Mouse (Mus musculus): ENCODE measurements around the gene Tmem254c.
A peak's percentile ranks its signal among the peaks of the same experiment; 100 is the strongest.
"Not testable (repeated sequence)": the region's sequence is repeated elsewhere in the genome, so short reads cannot be mapped to it uniquely, and the experiment has no call there.

The Tmem254c gene

DNA sequence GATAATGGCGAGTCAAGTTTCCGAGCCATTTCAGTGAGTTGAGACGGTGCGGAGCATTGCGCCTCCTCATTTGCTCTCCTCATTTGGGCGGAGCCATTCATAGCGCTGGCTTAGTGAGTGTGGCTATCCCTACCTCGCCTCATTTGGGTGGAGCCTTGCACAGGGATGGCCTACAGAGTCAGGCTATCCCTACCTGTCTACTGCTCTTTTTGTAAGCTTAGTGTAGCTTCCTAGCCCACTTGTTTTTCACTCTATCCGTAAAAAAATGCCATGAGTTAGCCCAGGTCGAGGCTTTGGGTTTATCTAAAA, at the start of gene Tmem254c:
Gene Tmem254c (minus strand): TSS at position 31 of the 309 bp plus-strand sequence.
- ATAC-seq (ENCODE audit: low TSS enrichment) = peak; percentile 89

DNA sequence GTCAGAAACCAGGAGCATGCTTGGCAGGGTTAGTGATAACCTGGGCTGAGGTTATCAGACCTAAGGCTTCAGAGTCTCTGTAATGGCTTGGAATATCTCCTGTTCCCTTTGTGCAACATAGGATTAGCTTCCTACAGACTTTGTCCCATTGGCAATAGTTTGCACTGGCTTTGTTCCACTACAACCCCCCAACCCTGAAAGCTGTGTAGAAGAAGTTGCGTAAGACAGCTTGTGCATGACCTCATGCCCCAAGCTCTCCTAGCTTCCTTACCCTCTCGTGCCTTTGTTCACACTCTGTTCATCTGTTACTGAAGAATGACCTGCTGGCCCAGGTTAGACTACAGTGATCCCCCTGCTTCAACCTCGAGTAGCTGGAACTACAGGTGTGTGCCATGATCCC, 30.5 kb upstream of the Tmem254c start:
- not testable (repeated sequence) for ATAC-seq (ENCODE audit: low TSS enrichment)

DNA sequence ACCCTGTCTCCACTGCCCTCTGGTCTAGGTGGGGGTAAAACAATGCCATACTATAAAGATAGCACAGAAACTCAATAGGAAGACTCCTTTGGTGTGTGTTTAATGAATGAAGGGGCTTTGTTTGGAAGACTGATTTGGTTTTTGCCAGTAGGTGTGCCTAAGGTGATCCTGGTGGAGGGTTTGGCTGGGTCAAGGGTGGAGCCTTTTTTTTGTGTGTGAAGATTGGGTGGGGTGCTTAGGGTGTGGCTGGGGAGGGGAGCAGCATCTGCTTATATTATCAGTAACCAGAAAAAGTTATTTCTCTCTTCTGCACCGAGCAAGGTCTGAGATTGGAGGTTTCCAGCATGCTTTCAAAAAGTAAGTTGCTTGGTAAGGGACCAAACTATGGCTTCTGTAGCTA, 14.8 kb upstream of the Tmem254c start, which contains the start of gene Cphx3:
Gene Cphx3 (plus strand): TSS at position 301 of the 400 bp plus-strand sequence.
- not testable (repeated sequence) for ATAC-seq (ENCODE audit: low TSS enrichment)

DNA sequence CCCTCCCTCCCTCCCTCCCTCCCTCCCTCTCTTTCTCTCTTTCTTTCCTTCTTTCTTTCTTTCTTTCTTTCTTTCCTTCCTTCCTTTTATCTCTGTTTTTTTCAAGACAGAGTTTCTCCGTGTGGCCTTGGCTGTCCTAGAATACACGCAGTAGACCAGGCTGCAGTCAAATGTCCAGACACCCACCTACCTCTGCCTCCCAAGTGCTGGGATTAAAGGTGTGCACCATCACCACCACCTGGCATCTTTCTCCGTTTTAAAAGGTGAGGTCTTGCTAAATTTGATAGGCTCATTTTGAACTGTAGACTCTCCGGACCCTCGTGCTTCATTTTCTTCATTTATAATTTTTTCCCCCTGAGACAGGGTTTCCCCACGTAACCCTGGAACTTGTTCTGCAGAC, 14.1 kb upstream of the Tmem254c start, which contains the start of gene Cphx2:
Gene Cphx2 (plus strand): TSS at position 301 of the 400 bp plus-strand sequence.
- ATAC-seq (ENCODE audit: low TSS enrichment) = not testable (repeated sequence)

DNA sequence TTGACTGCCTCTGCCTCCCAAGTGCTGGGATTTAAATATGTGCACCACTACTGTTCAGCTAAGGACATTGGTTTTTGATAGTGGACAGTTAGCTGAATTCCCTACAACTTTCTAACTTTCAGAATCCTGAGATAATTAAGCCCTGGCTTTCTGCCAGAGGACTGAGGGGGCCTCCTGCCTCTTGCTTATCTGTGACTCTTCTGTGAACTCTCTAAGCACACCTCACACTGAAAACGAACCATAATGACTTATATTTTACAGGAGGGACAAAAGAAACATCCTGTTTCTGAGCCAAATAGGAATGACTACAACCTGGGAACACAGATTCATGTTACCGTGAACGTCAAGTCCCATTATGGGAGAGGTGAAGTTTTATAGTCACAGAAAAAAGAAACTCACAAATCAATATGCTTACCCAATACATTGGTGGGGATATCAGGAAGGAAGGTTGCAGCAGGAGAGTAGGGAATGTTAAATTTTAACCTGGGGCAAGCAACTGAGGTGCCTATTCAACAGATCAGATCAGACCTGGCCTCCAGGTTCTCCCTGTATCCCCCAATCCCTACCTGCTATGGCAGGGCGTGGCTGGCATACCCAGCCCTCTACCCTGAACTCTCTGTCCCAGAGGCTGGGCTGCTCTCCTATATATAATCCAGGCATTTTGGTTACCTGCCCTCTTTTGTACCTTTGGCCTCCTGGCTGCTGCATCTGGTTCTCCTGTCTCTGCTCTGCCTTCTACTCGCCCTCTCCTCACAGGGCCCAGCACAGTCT, 9.7 kb upstream of the Tmem254c start:
- ATAC-seq (ENCODE audit: low TSS enrichment) = not testable (repeated sequence)

DNA sequence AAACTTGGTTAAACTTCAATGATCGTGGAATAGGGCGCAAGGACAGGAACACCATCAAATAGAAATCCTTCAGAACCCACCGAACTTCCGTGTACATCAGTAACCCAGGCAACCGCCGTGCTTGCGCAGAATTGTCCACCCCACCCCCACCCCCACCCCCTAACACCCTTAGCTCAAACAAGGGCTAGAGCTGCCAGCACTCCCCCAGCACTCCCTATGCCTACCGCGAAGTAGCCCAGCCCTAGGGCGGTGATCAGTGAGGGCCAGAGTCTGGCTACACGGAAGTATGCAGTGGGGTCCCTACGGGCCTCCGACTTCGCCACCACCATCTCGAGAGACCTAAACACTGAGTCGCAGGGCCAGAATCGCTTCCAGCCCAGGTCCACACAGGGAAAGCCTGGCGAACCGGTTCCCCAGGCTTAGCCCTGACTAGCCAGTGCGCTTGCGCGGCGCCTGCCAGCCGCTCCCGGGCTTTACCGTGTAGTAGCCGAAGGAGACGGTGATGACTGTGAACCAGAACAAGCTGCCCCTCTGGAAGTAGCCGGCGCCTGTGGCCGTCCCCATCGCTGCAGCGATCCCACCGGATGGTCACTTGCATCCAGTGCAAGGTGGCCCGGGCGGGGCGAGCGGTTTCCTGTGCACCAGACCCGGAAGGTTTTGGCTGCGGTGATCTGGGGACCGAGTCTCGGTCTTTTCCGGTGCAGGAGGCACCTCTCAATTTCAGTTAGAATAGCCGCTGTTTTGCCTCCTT, 406 bp downstream of the Tmem254c start:
- peak; percentile 83 for ATAC-seq (ENCODE audit: low TSS enrichment)

DNA sequence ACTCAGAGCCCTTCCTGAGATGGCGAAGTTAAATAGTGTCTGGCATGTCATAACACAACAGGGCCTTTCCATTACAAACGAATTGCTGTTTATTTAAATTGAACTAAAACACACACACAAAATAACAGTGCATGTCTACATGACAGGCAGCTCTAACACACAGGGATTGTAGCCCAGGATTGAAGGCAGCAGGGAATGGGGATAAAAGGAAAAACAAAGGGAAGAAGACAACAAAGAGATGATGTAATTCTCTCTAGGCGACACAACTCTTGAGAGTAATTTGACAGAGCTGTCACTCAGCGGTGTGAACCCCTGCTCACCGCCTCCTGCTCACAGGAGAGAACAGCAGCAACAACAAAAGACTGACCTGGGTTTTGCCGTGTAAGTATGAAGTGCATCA, 7.8 kb downstream of the Tmem254c start:
- not testable (repeated sequence) for ATAC-seq (ENCODE audit: low TSS enrichment)

DNA sequence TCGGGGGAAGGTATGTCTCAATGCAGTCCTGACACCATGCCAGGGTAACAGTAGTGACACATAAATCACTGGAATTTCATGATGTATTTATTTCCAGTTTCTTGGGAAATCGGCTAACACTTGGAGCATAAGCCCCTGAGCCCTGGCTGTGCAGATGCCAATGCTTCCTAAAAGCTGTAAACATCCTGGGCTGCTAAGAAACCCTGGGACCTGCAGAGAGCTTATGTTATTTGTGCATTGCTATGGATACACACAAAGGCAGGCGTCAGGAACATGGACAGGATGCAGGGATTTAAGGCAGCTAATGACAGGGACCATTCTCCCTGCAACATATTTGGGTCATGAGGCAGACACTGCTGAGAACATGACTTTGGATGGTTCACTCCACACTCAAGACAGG, 9.0 kb downstream of the Tmem254c start:
- not testable (repeated sequence) for ATAC-seq (ENCODE audit: low TSS enrichment)

DNA sequence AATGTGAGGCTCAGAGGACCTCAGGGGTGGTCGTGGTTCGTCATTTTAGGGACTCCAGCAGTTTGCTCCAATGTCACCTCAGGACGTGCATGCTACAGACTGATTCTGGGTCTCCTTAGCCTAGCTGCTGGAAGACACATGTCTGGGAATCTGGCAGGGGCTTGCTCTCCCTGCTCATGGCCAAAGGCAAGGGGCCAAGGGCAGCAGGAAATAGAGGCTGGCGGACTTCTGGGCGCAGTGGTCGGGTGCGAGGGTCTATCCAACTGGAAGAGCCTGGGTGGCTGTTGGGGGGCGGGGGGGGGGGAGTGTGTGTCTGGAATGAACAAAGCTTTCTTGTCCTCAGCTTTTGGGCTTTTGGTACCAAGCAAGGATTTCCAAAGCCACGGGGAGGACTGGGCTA, 18.4 kb downstream of the Tmem254c start:
- not testable (repeated sequence) for ATAC-seq (ENCODE audit: low TSS enrichment)

DNA sequence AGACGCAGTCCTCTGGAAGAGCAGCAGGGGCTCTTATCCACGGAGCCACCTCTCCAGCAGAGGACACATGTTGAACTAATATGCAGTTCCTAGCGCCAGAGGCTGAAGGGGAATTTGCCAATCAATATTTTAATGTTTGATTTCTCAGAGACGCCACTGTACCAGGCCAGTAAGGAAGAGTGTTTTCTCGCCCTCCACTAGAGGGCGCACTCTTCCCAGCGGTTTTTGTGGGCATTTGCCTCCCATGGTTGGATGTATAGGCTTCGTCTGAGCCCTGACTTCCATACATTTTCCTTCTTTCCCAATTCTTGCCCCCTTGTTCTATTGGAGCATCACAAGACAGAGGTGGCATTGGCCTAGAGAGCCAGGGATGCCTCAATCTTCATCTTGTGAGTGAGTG, 20.1 kb downstream of the Tmem254c start:
- ATAC-seq (ENCODE audit: low TSS enrichment) = not testable (repeated sequence)

DNA sequence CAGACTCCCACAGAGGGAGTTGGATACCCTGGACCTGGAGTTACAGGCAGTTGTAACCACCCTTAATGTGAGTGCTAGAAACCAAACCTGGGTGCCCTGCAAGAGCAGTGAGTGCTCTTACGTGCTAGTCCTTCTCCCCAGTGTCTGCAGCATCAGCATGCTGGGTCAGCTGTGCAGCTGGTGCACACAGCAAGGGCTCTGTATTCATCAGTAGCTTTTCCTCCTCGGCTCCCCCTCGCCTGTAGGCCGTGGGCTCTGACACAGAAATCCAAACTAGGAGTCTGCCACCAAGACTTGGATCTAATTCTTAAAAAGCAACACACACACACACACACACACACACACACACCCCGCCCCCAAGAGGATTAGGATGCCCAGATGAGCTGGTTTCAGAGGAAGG, 22.1 kb downstream of the Tmem254c start:
- ATAC-seq (ENCODE audit: low TSS enrichment) = not testable (repeated sequence)

DNA sequence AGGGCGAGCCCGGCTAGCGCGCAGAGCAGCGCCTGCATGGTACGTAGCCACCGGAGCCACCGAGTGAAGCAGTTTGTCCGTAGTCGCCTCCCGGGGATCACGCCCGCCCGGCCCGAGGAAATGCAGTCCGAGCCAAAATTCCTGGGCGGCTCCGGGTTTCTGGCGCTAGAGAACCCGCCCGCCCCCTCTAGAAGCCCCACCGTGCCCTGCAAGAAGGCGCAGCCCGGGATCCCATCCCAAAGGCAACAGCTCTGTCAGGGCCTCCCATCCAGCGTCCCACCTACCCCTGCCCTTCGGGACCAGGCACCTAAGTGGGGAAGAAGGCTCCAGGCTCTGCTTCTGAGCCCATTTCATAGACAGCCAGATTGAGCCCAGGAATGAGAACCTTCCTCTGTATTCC, 24.5 kb downstream of the Tmem254c start, which contains the start of gene Gm9780:
Gene Gm9780 (minus strand): TSS at position 101 of the 400 bp plus-strand sequence.
- not testable (repeated sequence) for ATAC-seq (ENCODE audit: low TSS enrichment)

DNA sequence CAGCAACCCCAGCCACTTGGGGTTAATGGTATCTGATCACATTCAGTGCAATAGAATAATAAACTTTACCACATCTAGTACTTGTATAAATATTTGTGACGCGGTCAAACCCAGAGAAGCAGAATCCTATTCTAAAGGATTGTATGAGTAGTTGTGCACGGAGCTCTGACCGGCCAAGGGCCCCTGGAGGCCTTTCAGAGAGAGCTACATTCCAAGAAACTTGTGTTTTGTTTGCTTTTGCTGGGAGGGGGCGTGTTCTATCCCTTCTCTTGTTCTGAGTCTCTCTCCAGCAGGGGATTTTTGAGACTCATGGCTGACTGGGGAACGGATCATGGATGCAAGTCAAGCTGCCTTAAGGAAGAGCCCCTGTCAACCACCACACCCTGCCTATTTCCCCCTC, 31.7 kb downstream of the Tmem254c start:
- ATAC-seq (ENCODE audit: low TSS enrichment) = not testable (repeated sequence)

DNA sequence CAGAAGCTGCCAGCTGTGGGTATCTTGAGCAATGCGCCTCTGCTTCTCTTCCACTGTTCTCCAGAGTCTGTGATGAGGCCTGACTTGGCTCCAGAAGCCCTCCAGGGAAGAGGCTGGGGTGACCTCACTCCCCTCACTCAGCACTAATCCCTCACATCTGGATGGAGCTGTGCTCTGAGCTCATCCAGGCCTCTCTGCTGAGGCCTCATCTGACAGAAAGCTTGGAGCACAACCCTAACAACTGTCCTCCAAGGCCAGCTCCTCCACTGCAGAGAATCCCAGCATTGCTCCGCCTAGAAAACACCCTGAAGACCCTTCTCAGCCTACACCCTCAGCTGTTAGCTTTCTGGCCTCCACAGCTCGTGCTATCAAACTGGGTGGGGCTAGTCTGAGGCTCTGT, 32.8 kb downstream of the Tmem254c start:
- ATAC-seq (ENCODE audit: low TSS enrichment) = not testable (repeated sequence)

DNA sequence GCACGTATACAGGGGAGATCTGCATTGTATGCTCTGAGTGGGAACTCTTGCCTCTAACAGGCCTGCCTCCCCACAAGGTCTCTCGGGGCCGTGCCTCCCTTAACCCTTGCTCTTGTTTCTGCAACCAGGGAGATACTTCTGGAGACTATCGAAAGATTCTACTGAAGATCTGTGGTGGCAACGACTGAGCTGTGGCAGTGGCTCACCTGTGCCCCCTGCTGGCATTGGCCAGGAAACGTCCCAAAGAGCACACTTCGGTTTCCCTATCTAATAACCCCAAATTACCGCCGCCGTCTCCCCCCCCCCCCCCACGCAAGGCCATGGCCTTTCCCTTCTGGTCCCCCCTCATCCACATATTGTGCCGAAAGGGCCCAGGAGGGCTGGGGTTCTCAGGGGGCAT, 41.5 kb downstream of the Tmem254c start:
- ATAC-seq (ENCODE audit: low TSS enrichment) = not testable (repeated sequence)

DNA sequence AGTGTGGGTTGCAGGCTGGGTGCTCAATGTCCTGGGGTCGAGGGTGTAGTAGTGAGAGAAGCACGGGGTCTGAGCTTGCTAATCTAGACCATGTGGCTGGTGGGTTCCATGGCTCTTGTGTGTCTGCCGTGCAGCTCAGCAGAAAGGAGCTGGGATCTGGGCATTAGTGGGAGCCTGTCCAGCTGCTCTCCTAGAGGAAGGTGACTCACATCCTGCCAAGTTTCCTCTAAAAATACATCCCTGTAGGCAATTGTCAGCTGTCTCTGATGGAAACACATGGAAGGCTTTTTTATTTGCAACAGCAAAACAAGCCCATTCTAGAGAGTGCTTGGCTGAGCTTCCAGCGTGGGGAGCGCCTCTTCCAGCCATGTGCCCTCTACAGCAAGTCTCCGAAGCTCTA, 44.3 kb downstream of the Tmem254c start:
- peak; percentile 77 for ATAC-seq (ENCODE audit: low TSS enrichment)

DNA sequence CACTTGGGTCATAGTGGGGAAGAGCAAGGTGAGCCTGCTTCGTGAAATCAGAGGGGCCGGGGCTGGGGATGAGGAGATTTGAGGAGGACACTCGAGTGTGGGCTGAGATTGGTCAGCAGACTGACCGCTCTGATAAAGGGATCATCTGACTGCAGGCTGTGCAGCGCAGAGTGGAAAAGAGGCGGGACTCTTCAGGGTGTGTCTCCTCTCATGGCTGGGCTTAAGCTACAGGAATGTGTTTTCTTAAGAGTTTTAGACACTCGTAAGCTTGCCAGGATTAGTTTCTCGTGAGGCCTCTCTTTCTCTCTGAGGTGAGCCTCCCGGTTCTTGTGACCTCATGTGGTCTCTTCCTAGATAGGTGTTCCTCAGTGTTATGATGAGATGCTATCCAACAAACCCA, 45.6 kb downstream of the Tmem254c start:
- ATAC-seq (ENCODE audit: low TSS enrichment) = not testable (repeated sequence)

DNA sequence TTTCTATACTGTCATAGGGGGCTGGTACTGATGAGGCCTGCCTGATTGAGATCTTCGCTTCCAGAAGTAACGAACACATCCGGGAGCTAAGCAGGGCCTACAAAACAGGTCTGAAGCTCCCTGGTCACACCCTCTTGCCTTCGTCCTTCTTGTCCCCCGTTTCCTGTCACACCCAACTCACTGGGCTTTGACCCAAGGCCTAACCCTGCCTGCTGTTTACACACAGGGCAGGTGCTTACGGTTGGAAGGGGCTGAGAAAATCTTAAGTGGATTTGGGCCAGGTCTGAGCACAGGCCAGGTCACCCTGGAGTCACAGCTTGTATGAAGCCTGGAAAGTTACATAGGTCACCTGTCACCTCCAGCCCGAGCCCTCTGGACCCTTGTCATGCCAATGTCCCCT, 50.7 kb downstream of the Tmem254c start:
- not testable (repeated sequence) for ATAC-seq (ENCODE audit: low TSS enrichment)
